Mouse (Mus musculus) CD8-positive naive resting alpha-beta T cell, adult 57 days (primary cell): ENCODE measurements around the gene Scrn2. TPM values are rescaled to one million over a fixed set of nuclear protein-coding genes. Genes with fewer than 3 reads are reported as not detected.

Source experiments
- total RNA-seq: library from RNA; stranded (reverse); gene quantifications from one replicate; pipeline ENCODE4 v1.2.4, GENCODE M21; 2023

Scrn2 gene
- 5.8 TPM for total RNA-seq

GRCm38 (mm10) chr11:97029686-97030417, at the start of gene Scrn2:
Scrn2 (plus strand) TSS chr11:97029938.

GRCm38 (mm10) chr11:96982859-96983258, 46.9 kb upstream of the Scrn2 start, which contains the start of gene Sp2:
Sp2 (minus strand) TSS chr11:96982959.

GRCm38 (mm10) chr11:97013121-97013670, 16.5 kb upstream of the Scrn2 start, which contains the start of gene Sp6:
Sp6 (plus strand) TSS chr11:97013394.

GRCm38 (mm10) chr11:97041022-97041899, 11.5 kb downstream of the Scrn2 start, which contains the start of the genes Lrrc46 and Mrpl10:
Lrrc46 (minus strand) TSS chr11:97041407.
Mrpl10 (plus strand) TSS chr11:97041560.

GRCm38 (mm10) chr11:97050216-97050943, 20.6 kb downstream of the Scrn2 start, which contains the start of gene Osbpl7:
Osbpl7 (plus strand) TSS chr11:97050628.

Other genes with a start within 250 kb of the Scrn2 start
- 44.4 TPM for gene Cbx1, start 240.8 kb upstream of the Scrn2 start, total RNA-seq
- 58.0 TPM for gene Nfe2l1, start 200.0 kb upstream of the Scrn2 start, total RNA-seq
- gene Copz2, start 180.1 kb upstream of the Scrn2 start, total RNA-seq = 1.0 TPM
- 40.0 TPM for gene Cdk5rap3, start 113.4 kb upstream of the Scrn2 start, total RNA-seq
- not detected for gene Prr15l, start 101.8 kb upstream of the Scrn2 start, total RNA-seq
- 24.1 TPM for gene Pnpo, start 86.0 kb upstream of the Scrn2 start, total RNA-seq
- gene Sp2, start 47.0 kb upstream of the Scrn2 start, total RNA-seq = 59.5 TPM
- gene Sp6, start 16.5 kb upstream of the Scrn2 start, total RNA-seq = 0.73 TPM
- gene Lrrc46, start 11.5 kb downstream of the Scrn2 start, total RNA-seq = not detected
- 44.2 TPM for gene Mrpl10, start 11.6 kb downstream of the Scrn2 start, total RNA-seq
- 34.8 TPM for gene Osbpl7, start 20.7 kb downstream of the Scrn2 start, total RNA-seq
- gene Tbx21, start 85.4 kb downstream of the Scrn2 start, total RNA-seq = 2.4 TPM
- gene Tbkbp1, start 121.6 kb downstream of the Scrn2 start, total RNA-seq = 0.89 TPM
- 140 TPM for gene Kpnb1, start 157.9 kb downstream of the Scrn2 start, total RNA-seq